Mouse (Mus musculus) mesoderm, embryonic 11.5 days (tissue): ENCODE measurements around the gene Cela2a.

ENCODE experiments used
- DNase-seq: peaks from one replicate; pipeline ENCODE4 v3.0.0-alpha.2; 2012; ENCODE audit warnings: low read depth, low spot score

Gene Cela2a

GRCm38 (mm10) chr4:141767353-141768036 lies 58.5 kb downstream of the Cela2a start:
- DNase-seq, result no peak

DNA sequence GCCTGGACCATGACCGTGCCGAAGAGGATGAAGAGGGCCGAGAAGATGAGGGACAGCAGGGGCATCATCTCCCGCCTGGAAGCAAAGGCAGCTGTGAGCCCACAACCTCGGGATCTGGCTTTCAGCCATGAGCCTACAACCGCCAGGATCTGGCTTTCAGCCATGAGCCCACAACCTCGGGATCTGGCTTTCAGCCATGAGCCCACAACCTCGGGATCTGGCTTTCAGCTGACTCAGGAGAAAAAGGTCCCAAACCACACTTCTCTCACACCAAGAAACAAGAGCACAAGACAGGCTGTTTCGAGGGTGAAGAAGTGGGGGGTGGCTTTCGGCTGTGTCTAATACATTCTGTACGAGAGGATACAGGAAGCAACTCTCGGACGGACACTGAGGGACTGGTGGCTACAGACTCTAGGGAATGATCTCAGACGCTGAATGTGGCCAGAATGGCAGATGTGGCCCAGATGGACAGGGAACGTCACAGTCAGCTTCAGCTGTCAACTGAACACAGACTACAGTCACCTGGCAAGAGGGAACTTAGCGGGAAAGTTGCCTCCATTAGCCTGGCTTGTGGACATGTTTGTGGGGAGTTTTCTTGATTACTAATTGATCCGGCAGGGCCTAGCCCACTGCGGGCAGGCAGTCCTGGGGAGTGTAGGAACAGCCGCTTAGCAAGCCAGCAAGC lies 59.1 kb downstream of the Cela2a start:
- DNase-seq, result no peak

GRCm38 (mm10) chr4:141766316-141766667 lies 59.7 kb downstream of the Cela2a start:
- no peak for DNase-seq

- no peak for DNase-seq
Observed at GRCm38 (mm10) chr4:141765008-141765407, 61.0 kb downstream of the Cela2a start.
